Mouse (Mus musculus): ENCODE results near the gene Wdr18. TPM values are rescaled to one million over a fixed set of nuclear protein-coding genes. Genes with fewer than 3 reads are reported as not detected.

Wdr18 gene
- total and polyA plus RNA-seq, 3 experiments: 54.2 to 92.1 (median 70.8) TPM

DNA sequence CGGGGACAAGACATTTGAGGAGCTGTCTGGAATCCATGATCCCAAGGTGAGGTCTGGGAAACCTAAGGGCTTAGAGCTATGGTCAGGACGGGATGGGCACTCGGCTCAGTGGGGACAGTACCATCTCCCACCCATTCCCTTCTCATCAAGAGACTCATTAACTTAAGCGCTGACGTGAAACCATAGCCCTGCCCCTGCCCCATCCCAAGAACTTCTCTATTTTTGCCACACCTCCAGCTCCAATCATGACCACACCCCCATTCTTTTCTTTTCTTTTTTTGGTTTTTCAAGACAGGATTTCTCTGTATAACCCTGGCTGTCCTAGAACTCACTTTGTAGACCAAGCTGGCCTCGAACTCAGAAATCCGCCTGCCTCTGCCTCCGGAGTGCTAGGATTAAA lies 14.7 kb downstream of the Wdr18 start:
- H3K27me3 ChIP-seq (replicated peaks): no peaks in the 10 kb centered on the region
- in situ Hi-C loops (cut with MboI; ENCODE audit: low pct_ligation_motif_present, low pct_unique_long_range_greater_than_20kb, low sequenced_read_pairs): no loop called here
- H3K9ac ChIP-seq (ENCODE audit: insufficient read depth, low read depth): no peak overlapping the region
- dilution Hi-C loops (cut with MboI; ENCODE audit: extremely low pct_ligation_motif_present, extremely low pct_unique_long_range_greater_than_20kb, low sequenced_read_pairs): no loop called here
- TF ChIP-seq ZNF384 (IDR thresholded peaks at IDR 0.05; ENCODE audit: low read depth, low read length): no peak
- no peak for TF ChIP-seq MAX (IDR thresholded peaks at IDR 0.05; ENCODE audit: low read length)
- no peak for TF ChIP-seq CHD1 (IDR thresholded peaks at IDR 0.05; ENCODE audit: low read depth, low read length)
- no peak for TF ChIP-seq ETS1 (conservative IDR thresholded peaks at IDR 0.05; ENCODE audit: low read depth, low read length)
- no peak for TF ChIP-seq ZC3H11A (IDR thresholded peaks at IDR 0.05; ENCODE audit: low read depth, low read length)
- no peak for TF ChIP-seq USF2 (conservative IDR thresholded peaks at IDR 0.05; ENCODE audit: low read depth, low read length)
- TF ChIP-seq GABPA (IDR thresholded peaks at IDR 0.05; ENCODE audit: insufficient replicate concordance, low read depth, low read length): no peak
- TF ChIP-seq SIN3A (IDR thresholded peaks at IDR 0.05; ENCODE audit: low read length): no peak
- no peak for TF ChIP-seq NRF1 (IDR thresholded peaks at IDR 0.05; ENCODE audit: low read depth, low read length)
- H3K4me3 ChIP-seq (replicated peaks in 1 of 3; ENCODE audit: low read depth in 2 of 3, low read length in 2 of 3, poor library complexity in 1 of 3): no peak overlapping the region
- H3K27ac ChIP-seq (ENCODE audit: insufficient read depth, low read depth): no peak overlapping the region
- peaks cover under 1% of the 10 kb centered on the region in 2 experiments; a peak in 1 of 4 replicates for H3K4me1 ChIP-seq (ENCODE audit: control insufficient read depth in 1 of 2, insufficient read depth in 2 of 2)
- H3K36me3 ChIP-seq (replicated peaks in 1 of 2; ENCODE audit: control insufficient read depth in 1 of 2, insufficient read depth in 1 of 2, low read length in 1 of 2): peaks cover 67 to 91% of the 10 kb centered on the region in 2 experiments
- H3K4me2 ChIP-seq (ENCODE audit: insufficient read depth, low read depth, poor library complexity, severe bottlenecking): no peak overlapping the region
- no peaks in the 10 kb centered on the region; the same call in 1 of the 2 replicates for H3K79me2 ChIP-seq (replicated peaks; ENCODE audit: control insufficient read depth, extremely low read depth, insufficient read depth, poor library complexity, severe bottlenecking)
- peaks cover 17% of the 10 kb centered on the region for H3K9me3 ChIP-seq (replicated peaks; ENCODE audit: low read length)
- DNase-seq (ENCODE audit: extremely low read depth): no peak

DNA sequence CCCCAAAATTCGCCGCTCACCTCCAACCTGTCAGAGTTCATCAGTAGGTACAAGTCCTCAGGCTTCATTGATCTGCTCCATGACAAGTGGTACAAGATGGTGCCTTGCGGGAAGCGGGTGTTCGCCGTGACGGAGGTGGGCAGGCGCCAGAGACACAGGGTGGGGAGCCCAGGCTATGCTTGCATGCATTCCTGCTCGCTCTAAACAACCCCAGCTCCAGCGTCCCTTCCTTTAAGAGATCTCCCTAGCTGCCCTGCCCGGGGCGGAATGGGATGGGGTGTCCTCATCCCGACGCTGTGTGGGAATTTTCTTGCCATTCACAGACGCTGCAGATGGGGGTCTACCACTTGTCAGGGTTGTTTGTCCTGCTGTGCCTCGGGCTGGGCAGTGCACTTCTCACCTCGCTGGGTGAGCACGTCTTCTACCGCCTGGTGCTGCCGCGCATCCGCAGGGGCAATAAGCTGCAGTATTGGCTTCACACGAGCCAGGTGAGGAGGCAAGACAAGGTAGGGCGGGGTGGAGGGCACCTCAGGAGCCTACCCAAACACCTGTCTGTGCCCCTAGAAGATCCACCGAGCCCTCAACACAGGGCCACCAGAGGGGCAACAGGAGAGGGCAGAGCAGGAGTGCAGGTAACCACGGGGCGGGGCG lies 16.2 kb downstream of the Wdr18 start:
- TF ChIP-seq MEF2A (IDR thresholded peaks at IDR 0.05; ENCODE audit: borderline replicate concordance, low read depth, low read length) (no peak), ZMIZ1 (IDR thresholded peaks at IDR 0.05; ENCODE audit: low read depth, low read length) (no peak), NRF1 (IDR thresholded peaks at IDR 0.05; ENCODE audit: low read depth, low read length) (no peak), TBP (conservative IDR thresholded peaks at IDR 0.05; ENCODE audit: low read depth, low read length) (no peak), ETS1 (conservative IDR thresholded peaks at IDR 0.05; ENCODE audit: low read depth, low read length) (no peak), SIN3A (IDR thresholded peaks at IDR 0.05; ENCODE audit: low read length) (no peak), ELF1 (IDR thresholded peaks at IDR 0.05; ENCODE audit: low read depth, low read length) (no peak), CTCF (conservative IDR thresholded peaks at IDR 0.05 in 1 of 2, IDR thresholded peaks at IDR 0.05 in 1 of 2; ENCODE audit: low read depth in 2 of 2, low read length in 2 of 2) (no peak), RAD21 (IDR thresholded peaks at IDR 0.05; ENCODE audit: low read depth, low read length) (no peak), ZC3H11A (IDR thresholded peaks at IDR 0.05; ENCODE audit: low read depth, low read length) (no peak), PAX5 (IDR thresholded peaks at IDR 0.05; ENCODE audit: low read length) (no peak), CHD1 (IDR thresholded peaks at IDR 0.05; ENCODE audit: low read depth, low read length) (no peak), MAZ (IDR thresholded peaks at IDR 0.05; ENCODE audit: low read depth, low read length) (no peak), TCF12 (IDR thresholded peaks at IDR 0.05; ENCODE audit: low read depth, low read length) (no peak), CHD2 (IDR thresholded peaks at IDR 0.05; ENCODE audit: low read length) (no peak), POLR2A (IDR thresholded peaks at IDR 0.05; ENCODE audit: low read depth, low read length) (no peak), GABPA (IDR thresholded peaks at IDR 0.05; ENCODE audit: insufficient replicate concordance, low read depth, low read length) (no peak), ZNF384 (IDR thresholded peaks at IDR 0.05; ENCODE audit: low read depth, low read length) (no peak), E2F4 (IDR thresholded peaks at IDR 0.05; ENCODE audit: insufficient replicate concordance, low read depth, low read length) (no peak)
- peaks cover 72 to 95% of the 10 kb centered on the region in 2 experiments for H3K36me3 ChIP-seq (replicated peaks in 1 of 2; ENCODE audit: control insufficient read depth in 1 of 2, insufficient read depth in 1 of 2, low read length in 1 of 2)
- no peak for DNase-seq (ENCODE audit: extremely low read depth)
- H3K79me2 ChIP-seq (replicated peaks; ENCODE audit: control insufficient read depth, extremely low read depth, insufficient read depth, poor library complexity, severe bottlenecking): peaks cover 8% of the 10 kb centered on the region
- H3K27ac ChIP-seq (ENCODE audit: insufficient read depth, low read depth): no peak overlapping the region
- in situ Hi-C loops (cut with MboI; ENCODE audit: low pct_ligation_motif_present, low pct_unique_long_range_greater_than_20kb, low sequenced_read_pairs) (no loop called here), dilution Hi-C loops (cut with MboI; ENCODE audit: extremely low pct_ligation_motif_present, extremely low pct_unique_long_range_greater_than_20kb, low sequenced_read_pairs) (no loop called here)
- H3K9ac ChIP-seq (ENCODE audit: insufficient read depth, low read depth): no peak overlapping the region
- H3K9me3 ChIP-seq (replicated peaks; ENCODE audit: low read length): peaks cover 17% of the 10 kb centered on the region
- H3K4me3 ChIP-seq (replicated peaks in 1 of 3; ENCODE audit: low read depth in 2 of 3, low read length in 2 of 3, poor library complexity in 1 of 3): no peak overlapping the region
- peaks cover 8 to 16% of the 10 kb centered on the region in 2 experiments; a peak in 3 of 4 replicates for H3K4me1 ChIP-seq (ENCODE audit: control insufficient read depth in 1 of 2, insufficient read depth in 2 of 2)
- no peaks in the 10 kb centered on the region for H3K27me3 ChIP-seq (replicated peaks)
- H3K4me2 ChIP-seq (ENCODE audit: insufficient read depth, low read depth, poor library complexity, severe bottlenecking): no peak overlapping the region
